Mouse (Mus musculus): ENCODE measurements at regions not wholly inside any gene's neighbourhood (a gene's known extent, or its start where the extent isn't known, plus 50 kb on each side); places are given as distances from the start of the nearest gene placed in this dataset.

DNA sequence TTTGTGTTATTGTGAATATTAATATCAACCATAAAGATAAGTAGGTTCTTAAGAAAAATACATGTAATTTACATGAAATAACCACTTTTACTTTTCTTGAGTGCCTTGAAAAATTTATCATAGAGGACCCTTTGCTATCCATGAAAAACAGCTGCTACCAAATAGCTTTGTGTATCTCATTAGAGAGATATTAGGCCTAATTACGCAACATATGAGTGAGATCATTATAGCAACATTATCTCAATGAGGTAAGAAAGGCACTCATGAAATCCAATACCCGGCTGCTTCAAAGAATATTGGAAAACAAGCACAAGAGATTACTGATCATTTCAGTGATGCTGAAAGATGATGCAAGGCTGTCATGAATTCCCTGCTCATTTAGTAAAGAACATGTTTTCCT is 74.9 kb upstream of the Gm11146 start:
- no peak for TF ChIP-seq CTCF (IDR thresholded peaks at IDR 0.05 in 2 of 3, conservative IDR thresholded peaks at IDR 0.05 in 1 of 3; ENCODE audit: control insufficient read depth in 1 of 3, insufficient read depth in 1 of 3, low read depth in 2 of 3, low read length in 3 of 3, poor library complexity in 1 of 3, severe bottlenecking in 1 of 3)
- TF ChIP-seq POLR2A (IDR thresholded peaks at IDR 0.05; ENCODE audit: control insufficient read depth in 1 of 2, insufficient read depth in 1 of 2, low read depth in 1 of 2, low read length in 2 of 2, poor library complexity in 1 of 2): no peak
- TF ChIP-seq MEF2A (IDR thresholded peaks at IDR 0.05; ENCODE audit: extremely low read depth, insufficient replicate concordance, low read depth, low read length, poor library complexity, severe bottlenecking): no peak
- TF ChIP-seq TCF12 (IDR thresholded peaks at IDR 0.05; ENCODE audit: low read depth, low read length): no peak
